Mouse (Mus musculus) lung, postnatal 36 days (tissue): ENCODE results near the gene Tinf2.

Experiments
- DNase-seq: peaks from one replicate; pipeline ENCODE4 v3.0.0; 2022; ENCODE audit warnings: mixed read lengths

The Tinf2 gene

DNA sequence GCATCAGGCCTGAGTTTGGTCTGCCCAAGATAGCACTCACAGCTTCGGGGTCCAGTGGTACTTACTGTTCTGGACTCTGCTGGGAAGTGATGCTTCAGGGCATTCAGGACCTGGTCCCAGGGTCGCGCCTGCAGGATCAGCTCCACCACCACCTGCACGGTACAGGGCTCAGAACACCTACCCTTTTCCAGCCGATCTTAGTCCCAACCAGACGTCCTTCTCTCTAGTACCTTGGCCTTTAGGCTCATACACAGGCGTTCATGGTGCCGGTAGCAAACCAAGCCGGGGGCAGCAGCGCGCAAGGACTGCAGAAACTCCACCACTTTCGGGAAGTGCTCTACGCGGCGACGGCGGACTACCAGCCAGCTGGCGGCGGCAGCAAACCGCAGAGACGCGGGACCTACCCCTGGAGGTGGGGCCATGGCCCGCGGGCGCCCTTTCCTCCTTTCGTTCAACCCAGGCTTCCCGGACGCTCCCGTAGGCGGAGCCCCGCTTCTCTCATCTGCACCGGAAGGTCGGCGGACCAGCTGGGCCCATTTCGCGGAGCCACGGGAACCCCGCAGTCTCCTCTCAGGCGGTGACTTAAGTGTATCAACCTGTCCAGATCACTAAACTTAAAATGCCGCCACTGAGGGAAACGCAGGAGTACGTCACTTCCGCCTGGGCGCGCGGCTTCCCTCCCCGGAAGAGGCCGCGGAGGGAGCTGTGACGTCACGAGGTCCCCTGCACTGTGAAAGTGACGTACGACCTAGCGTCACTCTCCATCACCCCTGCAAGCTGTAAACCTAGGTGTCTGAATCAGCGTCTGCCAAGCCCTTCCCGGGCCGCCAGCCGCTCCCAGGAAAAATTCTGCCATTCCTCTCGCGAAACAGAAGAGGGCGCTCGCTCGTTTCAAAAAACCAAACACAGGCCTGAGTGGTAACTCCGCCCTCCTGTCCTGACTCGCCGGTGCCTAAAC lies at the start of gene Tinf2:
TSS of gene Tinf2 (minus strand) at position 661 of the 958 bp plus-strand sequence.
- DNase-seq: peak; percentile 96

DNA sequence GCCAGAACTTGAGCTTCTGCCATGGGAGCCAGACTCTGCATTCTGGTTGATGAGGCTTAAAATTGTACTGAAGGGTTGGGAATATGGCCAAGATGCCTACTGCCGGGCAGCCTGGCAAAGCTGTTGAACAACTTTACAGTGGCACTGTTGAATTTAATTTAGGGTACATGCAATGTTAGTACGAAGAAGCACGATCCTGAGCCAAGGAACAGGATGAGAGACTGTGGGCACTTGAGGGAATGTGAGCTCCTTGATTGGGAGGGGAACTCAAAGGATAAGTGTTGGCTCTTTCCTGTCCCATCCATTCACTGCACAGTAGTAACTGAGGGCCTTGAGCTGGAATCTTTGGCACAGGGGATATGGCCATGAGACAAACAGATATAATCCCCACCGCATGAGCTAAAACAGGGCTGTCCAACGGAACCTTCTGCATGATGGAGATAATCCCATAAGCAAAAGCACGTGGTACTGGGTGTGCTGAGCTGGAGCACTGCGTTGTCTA lies 49.0 kb upstream of the Tinf2 start:
- DNase-seq: no peak

DNA sequence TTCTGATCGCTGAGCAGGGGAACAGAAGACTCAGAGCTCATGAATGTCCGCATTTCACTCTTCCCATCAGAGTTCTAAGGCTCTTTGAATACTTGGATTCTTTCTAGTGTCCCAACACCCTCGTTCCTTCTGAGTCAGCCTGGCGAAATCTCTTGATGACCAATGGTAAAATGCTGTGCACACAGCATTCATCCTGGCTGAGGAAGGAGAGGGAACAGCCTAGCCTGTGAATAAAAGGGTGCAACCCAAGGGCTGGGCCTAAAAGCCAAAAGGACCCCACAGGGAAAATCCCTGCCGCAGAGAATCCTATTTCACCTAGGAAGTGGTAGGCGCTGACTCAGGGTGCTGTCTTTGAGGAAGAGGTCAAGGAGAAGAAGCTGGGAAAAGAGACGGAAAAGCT lies 48.5 kb upstream of the Tinf2 start:
- DNase-seq: no peak

DNA sequence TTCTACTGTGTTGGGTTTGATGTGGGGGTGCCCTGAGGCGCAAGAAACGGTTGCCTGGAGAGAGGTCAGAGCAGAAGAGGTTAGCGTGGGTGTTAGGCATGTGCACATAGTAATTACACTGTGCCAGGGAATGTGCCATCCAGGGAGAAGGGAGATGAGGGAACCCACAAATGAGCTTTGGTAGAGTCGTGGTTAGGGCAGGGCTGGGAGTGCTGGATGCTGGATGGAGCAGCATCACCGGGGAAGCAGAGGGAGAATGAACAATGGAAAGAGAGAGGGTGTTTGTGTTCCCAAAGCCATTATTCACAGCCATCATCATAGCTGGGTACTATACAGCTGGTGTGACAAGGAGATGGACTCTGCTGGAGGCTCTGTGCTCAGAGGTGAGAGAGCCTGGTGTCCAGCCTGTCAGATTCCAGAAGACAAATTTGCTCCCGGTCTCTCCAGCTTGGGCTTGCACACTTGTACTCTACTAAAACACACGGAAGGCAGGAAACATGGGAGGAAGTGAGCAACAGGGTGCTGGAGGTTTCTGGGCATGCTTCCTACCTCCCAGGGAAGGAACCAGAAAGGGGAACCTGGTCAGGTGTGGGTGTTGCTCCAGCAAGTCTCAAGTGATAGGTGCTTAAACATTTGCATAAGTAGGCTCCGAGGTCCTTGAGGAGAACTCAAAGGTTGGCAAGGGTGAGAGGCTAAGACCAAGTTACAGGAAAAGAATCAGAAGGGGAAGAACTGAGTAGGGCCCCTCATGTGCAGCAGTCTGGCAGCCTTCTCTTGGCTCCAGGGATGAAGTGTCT lies 46.5 kb upstream of the Tinf2 start:
- peak; percentile 51 for DNase-seq

DNA sequence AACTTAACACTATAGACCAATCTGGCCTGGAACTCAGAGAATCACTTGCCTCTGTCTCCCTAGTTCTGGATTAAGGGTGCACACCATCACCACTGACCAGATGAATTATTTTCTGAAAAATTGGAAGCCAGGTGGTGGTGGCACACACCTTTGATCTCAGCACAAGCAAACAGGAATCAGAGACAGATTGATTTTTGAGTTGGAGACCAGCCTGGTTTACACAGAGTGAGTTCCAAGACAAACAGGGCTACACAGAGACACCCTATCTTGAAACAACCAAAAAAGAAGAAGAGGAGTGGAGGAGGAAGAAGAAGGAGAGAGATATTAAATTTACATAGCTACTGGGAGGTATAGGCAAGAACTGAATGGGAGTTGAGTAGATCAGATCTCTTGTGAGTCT lies 44.6 kb upstream of the Tinf2 start:
- no peak for DNase-seq

DNA sequence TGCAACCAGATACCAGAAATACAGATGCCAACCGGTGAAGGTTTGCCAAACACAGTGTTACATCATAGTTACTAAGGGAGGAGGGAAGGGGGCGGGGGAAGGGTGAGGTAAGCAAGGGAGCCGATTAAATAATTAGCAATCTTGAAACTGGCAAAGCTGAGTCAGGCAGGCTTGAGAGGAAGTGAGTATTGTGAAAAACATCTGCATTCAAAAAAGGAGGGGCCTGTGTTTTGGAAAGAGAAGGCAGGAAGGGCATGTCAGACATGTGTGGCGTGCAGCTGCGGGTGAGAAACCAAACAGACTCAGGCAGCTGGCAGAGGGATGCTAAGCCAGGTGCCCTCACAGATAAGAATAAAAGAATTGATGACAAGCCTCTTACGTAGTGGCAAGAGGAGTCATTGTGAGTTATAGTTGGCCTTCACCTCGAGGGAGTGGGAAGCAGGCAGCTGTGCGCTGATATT lies 42.8 kb upstream of the Tinf2 start:
- DNase-seq: peak; percentile 83

DNA sequence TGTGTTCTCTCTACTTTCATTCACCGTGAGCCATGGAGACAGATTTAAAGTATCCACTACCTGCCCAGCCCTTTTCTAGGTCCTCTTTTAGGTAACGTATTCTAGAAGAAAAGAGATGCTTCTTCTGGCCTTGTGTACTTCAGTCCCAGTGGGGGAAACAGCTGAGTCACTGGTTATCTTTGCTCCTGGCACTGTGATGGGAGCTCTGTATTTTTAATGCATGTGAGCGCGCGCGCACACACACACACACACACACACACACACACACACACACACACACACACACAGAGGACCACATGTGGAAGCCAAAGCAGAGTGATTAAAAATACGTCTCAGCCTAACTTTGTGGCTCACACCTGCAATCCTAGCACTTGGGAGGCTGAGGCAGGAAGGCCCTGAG lies 41.8 kb upstream of the Tinf2 start:
- no peak for DNase-seq

DNA sequence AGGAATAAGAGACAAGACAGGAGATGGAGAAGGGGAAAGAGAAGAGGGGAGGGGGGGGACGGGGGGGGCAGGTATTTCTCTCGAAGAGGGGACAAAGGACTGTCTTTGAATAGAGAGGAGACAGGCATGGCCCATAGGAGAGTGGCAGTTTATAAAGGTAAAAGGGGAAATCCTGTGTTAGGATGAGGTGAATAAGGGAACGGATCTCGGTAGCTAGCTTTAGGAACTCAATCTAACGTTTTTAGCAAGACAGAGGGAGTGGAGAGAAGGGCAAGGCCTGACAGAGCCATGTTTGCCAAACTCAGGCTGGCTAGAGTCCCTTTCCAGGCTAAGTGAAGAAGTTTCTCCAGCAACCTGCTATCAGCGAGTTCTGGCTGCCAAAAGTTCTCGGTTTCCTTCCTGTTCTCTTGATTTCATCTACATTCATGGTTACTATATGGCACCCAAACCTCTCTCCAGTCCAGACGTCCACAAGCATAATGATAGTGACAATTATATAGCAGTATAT lies 40.9 kb upstream of the Tinf2 start:
- DNase-seq: no peak

DNA sequence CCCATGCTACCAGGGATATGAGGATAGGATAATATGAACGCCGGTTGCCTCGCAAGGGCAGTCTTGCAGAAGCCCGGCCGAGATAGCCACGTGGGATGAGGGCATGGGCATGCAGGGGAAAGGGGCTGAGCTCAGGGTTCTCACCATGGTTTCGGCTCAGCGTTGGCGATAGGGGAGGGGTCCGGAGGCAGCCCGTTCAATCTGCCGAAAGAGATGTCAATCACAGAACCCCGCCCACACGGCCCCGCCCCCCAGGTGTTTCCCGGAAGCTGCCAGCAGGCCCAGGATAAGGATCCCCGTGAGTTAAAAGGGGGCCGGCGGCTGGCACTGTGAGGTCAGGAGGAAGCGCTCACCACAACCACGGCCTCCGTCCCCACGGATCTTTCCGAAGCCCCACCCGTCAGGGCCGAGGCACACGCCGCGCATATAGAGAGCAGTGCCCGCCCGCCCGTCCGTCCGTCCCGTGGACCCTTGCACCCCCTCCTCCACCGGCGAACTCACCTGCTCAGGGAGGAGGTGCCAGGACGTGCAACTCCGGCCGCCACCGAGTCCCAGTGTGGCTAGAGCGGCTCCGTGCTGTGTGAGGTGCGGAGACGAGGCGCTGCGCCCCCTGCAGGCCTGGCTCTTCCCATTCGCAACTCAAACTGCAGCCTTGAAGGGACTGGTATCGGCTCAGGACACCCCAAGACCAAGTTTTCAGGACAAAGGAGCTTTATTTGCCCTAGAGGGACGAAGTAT lies 40.2 kb upstream of the Tinf2 start, which contains the start of gene Rabggta:
TSS of gene Rabggta (minus strand) at position 564 of the 738 bp plus-strand sequence.
- DNase-seq: peak; percentile 96

DNA sequence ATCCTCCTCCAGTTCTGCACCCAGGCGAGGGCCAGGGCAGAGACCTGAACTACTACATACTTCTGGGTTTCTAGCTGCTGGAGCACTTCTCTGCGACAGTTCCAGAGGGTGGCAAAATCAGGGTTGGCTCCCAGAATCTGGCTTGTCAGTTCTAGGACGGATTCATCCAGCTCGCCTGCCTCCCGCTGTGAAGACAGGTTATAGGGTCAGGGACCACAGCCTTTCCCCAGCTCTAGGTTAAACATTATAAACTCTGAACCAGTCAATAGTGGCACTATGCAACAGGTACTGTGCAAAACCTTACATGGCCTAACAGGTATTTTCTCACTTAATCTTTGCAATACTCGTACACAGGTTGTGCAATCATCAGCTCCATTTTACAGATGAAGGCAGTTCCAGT lies 39.5 kb upstream of the Tinf2 start:
- no peak for DNase-seq

DNA sequence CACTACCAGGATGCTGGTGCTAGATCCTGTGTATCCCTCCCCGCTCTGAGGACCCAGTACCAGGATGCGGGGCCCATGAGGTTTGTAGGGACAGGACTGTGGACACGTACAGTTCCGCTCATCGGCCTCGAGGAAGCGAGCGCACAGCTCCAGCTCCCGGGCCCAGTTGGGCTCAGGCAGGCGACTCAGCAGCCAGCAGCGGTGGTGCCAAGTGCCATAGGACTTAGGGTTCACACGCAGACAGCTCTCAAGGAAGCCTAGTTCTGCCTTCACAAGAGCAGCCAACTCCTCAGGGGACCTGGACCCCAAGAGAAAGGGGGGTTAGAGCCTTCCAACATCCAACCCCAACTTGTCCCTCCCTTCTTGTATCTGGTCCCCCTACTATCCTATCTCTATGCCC lies 39.0 kb upstream of the Tinf2 start:
- DNase-seq: no peak

DNA sequence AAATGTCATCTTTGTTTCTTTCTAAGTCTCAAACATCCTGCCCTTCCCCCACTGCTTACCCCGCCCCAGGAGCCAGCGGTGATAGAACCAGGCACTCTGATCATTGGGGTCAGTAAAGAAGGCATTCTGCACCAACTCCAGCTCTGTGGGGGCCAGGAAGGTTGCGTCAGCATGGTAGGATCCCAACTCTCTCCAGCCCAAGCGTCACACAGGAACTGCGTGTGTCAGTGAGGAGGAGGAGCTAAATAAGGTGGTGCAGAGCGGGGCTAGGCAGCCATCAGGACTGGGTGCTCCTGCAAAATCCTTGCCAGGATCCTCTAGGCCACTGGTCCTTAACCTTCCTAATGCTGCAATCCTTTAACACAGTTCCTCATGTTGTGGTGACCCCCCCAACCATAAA lies 38.1 kb upstream of the Tinf2 start:
- no peak for DNase-seq

DNA sequence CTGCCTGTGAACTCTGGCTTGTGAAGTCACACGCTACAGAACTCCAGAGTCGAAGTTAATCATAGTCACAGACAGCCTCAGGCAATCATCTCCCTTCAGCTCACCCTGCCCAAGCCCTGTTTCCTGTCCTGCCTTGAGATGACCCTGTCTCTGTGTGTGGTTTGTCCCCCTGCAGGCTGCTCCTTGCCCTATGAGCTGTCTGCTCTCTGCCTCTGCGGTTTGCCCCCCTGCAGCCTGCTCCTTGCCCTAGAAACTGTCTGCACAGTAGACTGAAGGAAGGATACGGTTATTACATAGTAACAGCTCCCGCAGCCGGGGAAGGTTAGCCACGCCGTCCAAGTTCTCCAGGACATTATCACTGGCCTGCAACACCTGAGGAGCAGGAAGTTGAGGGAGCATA lies 35.3 kb upstream of the Tinf2 start:
- DNase-seq: no peak

DNA sequence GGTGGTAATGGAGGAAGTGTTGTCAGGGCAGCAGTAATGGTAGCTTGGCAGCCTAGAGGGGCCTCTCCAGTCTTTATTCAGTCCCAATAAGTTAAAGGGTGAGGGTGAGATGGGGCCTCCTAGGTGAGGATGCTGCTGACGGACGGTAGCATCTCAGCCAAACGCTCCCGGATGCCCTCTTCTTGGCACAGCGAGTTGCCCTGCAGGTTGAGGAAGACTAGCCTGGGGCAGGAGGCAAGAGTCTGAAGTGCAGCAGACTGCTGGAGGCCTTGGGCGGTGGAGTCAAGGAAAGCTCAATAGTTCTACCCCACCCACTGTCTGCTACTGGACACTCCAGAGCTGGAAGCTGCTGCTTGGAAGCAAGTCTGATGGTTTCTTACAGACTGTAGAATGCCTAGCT lies 34.7 kb upstream of the Tinf2 start:
- DNase-seq: no peak

DNA sequence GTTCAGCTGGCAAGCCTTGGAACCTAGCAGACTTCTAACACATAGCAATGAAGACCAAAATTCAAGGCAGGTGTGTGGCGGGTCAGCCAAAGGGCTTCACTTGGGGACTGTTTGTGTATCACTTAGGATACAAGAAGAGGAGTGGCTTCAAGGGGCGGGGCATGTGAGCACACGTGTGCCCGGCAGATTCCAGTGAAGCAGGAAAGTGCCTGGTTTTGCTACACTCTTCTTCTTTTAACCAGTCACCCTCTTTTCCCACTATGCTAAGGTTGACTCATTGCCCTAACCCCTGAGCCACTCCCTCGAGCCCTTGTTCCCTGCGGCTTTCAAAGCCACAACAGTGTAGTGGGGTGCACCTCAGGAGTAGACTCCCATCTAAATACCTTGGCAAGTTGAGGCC lies 33.3 kb upstream of the Tinf2 start:
- DNase-seq: peak; percentile 78

DNA sequence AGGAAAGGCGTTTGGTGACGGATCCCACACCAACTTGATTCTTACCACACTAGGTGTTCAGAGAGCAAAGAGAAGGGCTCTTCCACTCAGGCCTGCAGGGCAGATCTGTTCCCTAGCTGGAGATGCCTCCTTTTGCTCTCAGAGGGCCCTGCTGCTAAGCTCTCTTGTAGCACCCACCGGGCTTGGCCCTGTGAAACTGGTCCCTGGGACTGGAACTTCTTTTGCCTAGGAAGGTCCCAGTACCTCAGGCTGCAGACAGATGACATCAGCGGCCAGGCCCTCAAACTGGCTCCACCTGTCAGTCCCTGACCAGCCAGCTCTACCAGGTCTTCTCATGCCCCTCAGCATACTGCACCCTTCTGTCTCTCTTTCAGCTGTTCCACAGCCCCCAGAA lies 32.1 kb upstream of the Tinf2 start, which contains the start of gene Tgm1:
TSS of gene Tgm1 (minus strand) at position 198 of the 394 bp plus-strand sequence.
- no peak for DNase-seq

DNA sequence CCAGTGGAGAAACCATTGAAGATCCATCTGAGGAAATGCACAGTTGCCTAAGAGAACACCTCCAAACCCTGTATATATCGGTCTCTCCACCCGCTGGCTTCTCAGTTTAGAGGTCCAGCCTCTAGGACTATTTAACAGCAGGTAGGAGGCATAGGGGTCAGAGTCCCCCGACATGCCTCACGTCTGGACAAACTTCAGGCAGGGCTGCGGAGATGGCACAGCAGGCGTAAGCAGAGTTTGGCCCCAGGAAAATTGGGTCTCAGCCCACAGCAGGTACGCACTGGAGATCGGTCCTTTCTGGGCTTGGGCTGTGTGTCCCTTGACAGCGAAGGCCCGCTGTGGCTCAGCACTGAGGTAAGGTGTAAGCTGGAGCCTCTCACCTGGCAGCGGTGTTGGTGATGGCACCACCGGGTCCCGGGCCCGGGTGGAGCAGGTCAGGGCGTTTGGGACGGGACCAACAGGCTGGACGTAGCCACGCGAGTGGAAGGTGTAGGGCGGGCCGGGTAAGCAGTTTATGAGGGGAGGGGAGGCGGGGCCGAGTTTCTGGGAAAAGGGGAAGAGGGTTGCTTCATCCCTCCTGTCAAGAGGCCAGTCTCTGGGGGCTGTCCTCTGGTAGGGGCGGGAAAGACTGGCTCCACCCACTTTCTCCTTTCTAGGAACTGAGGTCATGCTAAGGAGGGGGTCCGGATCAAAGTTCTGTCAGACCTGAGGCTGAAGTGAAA lies 31.5 kb upstream of the Tinf2 start:
- peak; percentile 82 for DNase-seq

DNA sequence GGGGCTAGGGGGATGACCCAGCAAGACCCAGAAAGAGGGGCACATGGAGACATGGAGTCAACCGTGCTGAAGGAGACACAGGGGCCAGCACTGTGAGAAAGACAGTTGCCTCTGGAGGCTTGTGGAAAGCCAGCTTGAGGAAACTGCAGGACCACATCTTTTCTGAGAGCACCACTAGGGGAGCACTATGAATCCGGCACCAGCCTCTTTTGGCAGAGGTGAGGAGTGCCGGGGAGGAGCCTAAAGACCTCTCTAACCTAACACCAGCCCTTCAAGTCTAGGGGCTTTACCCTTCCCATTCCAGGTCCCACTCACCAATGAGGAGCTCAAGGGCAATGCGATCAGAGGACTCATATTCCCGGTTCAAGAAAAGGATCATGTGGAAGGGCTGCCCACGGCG lies 30.2 kb upstream of the Tinf2 start:
- DNase-seq: no peak

DNA sequence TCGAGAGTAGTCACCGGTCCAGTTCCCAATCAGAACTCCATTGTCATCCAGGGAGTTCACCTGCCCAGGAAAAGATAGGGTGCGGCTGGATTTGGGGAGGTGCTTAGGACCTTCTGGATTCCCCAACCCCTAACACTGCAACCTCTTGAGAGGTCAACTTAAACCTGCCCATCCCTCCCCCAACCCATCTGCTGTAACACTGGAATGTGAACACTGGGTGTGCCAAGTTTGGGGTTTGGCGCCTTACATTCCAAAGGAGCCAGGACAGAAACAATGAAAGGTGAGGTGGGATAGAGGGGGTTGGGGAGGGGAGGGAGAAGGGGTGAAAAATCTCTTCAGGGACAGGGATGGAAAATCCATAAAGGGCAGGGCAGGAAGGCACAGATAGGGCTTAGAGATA lies 27.9 kb upstream of the Tinf2 start:
- no peak for DNase-seq

DNA sequence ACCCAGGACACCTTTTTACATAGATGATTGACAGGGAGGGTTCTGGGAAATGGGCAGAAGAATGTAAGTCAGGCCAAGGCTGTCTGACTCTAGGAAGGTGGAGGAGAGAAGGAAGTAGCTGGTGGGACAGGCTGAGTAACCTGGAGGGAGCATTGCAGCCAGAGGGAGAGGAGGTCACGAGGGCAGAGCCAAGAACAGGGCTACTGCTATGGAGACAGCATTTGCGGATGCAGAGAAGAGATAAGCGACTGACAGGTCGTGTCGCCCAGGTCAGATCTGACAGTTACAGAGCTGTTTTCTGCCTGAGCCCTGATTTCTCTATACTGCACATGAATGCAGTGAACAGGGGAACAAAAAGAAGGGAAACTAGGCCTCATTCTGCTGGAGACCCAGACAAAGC lies 25.8 kb upstream of the Tinf2 start:
- no peak for DNase-seq

DNA sequence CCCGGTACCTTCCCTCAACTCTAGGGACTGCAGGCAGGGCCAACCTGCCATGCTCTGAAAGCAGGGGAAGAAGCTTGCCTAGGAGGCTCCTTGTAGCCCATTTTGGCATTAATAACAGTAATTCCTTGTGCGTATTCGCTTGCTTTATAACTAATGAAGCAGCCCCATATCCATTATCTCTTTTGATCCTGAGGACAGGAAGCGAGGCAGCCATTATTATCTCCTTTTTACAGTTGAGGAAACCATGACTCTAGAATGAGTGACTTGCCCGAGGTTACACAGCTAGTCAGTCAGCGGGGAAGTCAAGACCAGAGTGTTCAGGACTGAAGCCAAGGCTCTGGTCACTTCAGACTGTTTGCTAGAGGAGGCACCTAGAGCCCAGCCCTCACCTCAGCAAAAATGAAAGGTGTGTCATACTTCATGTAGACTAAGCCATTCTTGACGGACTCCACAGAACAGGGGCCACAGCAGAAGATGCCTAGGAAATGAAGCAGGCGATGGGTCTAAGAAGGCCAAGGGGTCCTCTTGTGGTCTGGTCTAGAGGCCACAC lies 24.5 kb upstream of the Tinf2 start:
- DNase-seq: peak; percentile 63

DNA sequence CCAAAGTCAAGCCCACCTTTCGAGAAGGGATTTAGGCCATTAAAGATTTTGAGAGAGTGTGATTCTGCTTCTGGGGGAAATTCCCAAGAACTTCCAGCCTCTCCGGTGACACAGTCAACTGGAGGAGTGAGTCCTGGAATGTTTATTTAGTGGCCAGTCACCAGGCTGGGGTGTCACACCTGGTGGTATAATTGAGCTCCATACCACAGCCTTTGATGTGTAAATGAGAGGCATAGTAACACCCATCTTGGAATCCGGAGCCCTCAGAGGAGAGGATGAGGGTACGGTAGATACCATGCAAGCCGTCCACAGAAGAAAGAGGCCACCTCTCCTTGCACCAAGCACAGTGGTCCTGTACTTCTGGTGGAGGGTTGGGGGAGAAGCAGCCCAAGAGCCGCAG lies 21.1 kb upstream of the Tinf2 start:
- DNase-seq: no peak
